Mouse (Mus musculus) adrenal gland, postnatal 14 days (tissue): Measurements from ENCODE around the gene Bcorl1. TPM values are rescaled to one million over a fixed set of nuclear protein-coding genes. Genes with fewer than 3 reads are reported as not detected.

ENCODE experiments used
- DNase-seq: peaks from one replicate; pipeline ENCODE4 v3.0.0; 2021; ENCODE audit warnings: mixed read lengths
- total RNA-seq: library from RNA; stranded (reverse); gene quantifications from 2 replicates; pipeline ENCODE4 v1.2.3, GENCODE M21; 2021

Bcorl1 gene
- total RNA-seq, 1 experiment from 2014 or later: 10.1 TPM

DNA sequence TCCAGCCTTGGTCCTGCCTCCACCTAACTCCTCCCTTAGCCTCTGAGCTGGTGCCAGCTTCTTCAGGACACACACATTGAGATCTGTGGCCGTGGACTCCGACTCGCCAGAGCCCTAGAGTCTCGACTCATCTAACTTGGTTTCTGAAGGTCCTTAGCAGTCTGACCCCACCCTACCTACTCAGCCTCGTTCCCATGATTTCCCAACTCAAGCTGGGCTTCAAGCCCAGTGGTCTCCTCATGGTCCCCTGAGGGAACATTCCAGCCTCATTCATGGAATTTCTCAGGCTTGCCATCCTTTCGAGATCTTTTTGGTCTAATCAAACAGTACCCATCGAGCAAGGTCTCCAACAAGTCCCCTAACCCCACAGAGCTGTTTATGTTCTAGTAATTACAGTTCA is 100.8 kb downstream of the Bcorl1 start:
- no peak for DNase-seq

DNA sequence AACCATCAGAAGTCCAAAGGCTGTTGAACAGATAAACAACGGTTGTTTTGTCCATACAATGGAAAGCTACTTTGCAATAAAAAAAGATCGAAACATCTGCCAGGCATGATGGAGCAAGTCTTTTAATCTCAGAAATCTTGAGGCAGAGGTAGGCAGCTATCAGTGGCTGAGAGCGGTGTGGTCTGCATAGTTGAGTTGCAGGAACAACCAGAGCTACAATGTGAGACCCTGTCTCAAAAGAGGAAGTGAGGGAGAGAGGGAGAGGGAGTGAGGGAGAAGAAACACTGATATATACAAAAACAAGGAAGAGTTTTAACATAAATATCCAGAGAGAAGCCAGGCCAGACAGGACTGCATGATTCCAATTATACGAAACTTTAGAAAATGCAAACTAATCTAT is 103.5 kb downstream of the Bcorl1 start:
- DNase-seq: no peak

DNA sequence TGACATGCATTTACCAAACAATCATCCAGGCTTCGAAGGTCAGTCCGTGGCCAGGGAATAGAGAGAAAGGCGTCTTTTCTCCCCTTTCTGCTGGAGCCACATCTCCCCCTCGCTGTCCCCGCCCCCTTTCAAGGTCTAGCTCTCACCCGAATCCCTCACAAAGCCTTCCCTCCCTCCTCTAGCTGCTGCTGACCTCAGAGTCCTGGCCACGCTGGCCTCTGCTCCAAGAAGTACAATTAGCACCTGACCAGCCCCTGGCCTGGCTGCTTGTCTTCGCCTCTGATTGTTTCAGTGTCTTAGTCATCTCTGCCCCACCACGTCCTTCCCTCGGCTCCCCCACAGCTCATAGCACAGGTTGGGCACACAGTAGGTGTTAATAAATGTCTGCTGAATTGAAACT is 108.5 kb downstream of the Bcorl1 start:
- peak; percentile 64 for DNase-seq

DNA sequence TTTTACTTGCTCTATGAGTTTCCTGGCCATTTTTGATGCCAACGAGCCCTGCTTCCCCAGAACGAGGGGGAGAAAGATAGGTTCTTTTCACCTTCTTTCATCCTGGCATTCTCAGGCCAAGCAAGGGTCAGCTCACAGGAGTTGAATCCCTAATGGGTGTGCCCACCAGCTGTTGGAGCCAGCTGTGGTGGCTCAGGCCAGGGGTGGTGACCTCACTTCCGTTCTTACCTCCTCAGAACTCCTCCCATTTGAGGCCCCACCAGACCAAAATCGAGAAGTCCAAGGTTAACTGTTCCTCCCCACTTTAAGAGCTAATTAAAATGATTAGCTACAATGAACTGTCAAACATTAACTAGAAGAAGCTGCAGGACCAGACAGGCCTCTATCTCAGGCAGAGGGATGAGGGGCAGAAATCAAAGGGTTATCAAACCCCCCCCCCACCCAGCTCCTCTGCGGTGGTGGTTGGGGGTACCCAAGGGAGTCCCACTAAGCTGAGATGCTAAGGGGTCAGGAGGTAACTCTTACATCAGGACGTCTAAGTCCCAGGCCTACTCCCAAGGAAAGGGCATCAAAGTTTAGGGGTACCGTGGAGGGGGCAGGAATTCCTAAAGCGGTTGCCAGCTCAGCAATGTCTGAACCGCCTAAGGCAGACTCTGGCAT is 111.2 kb downstream of the Bcorl1 start:
- peak; percentile 12 for DNase-seq

DNA sequence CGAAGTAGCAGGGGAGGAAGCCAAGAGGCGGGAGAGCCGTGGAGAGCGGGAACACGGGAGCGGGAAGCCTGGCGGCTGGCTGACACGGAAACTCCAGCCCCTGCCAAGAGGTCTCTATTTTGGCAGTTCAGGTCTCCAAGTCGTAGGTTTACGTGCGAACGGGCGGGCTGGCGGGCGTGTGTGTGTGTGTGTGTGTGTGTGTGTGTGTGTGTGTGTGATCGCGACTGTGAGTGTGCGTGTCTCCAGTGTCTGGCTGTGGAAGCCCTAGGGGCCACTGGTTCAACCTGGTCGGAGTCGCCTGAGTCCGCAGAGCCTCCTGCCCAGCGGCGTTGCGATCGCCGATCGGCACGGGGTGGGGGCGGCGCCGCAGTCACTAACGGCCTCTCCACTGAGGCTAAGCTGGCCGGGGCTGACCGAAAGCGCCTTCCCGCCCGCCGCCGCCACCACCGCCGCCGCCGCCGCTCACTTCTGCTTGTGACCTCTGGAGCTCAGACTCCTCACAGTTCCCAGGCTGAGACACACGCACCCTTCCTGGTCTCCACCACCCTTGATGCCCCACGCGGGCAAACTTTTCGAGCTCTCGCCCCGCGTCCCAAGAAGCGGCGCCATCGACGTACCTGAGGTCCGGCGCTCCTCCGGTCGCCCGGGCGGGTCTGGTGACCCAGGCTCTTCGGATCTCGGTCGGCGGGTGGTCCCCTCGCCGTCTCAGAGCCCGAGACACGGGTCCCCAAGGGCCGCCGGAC is 111.9 kb downstream of the Bcorl1 start:
- peak; percentile 64 for DNase-seq

DNA sequence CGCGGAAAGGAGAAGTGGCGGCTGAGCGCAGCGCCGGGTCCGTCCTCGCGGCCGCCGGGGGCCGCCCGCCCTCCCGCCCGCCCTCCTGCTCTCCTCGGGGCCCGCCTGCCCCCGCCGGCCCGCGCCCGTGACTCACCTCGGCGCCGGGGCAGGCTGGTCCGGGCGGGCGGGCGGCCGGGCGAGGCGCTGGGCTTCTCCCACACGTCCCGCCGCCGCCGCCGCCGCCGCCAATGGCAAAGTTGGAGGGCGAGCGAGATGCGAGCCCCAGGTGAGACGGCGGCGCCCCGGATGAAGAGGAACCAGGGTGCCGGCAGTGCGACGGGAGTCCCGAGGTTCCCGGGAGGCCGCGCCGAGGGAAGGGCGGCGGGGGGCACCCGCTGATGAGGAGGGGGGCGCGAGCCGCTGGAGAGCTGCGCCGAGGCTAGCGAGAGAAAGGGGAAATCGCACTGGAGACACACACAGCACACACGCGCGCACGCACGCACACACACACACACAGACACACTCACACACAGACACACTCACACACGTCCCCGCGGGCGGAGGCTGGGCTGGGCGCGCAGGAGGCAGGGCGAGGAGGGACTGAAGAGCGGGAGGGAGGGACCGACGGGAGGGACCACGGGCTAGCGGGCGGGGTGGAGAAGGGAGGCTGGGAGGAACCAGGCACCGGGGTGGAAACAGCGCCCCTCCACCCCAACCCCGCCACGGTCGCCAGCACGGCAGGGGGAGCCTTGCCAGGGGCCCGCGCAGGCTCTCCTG is 112.8 kb downstream of the Bcorl1 start:
- DNase-seq: peak; percentile 89

DNA sequence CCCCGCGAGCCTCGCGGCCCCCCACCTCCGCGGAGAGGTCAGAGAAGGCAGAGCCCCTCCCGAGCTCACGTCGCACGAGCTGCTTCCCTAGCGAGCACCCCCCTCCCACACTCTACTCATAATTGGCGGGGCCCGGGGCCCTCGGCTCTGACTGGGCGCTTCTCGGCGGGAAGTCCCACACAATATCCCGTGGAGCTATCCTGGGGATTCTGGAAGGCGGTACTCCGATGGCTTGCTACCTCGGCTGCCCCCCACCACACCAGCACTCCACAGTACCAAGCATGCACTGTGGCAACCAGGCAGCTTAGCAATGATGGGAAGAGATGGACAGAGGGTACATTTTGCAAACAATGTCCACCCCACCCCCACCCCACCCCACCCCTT is 113.3 kb downstream of the Bcorl1 start:
- DNase-seq: no peak

DNA sequence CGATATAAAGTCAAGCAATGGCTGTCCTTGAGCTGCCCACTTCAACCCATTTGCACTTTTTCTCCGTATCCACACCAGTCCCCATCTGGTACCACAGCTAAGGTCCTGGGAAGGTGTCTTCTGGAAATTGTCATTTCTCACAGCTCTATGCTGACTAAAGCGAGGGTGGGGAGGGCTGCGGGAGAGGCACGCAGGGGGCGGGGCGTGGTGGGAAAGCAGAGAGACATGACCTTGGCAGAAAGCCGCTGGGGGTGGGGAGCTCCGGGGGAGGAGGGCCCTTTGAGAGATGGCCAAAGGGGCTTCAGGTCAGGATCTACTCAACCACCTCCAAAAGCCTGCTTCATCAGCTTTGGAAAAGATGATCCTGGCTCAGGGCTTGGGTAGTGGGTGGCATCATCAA is 113.9 kb downstream of the Bcorl1 start:
- DNase-seq: peak; percentile 69

DNA sequence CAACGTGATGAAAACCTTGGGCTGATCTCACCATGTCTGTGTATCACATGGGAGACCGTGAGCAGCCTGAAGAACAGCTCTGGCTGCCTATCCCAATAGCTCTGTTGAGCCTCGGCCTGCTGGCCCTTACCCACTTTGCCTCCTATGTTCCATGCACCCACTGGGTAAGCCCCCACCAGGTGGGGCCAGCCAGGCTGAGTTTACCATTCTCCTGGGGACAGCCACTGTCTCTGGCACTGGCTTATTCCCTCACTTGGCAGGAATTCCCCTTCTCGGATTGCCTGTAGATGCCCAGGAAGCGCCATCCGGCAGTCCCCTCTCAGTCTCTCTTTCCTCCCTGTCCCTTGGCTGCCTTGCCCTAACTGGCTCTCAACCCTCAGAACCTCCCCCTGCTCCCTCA is 115.8 kb downstream of the Bcorl1 start:
- DNase-seq: no peak

Other genes starting within 250 kb of the Bcorl1 start
- 1.1 and 1.5 TPM in 2 replicates for gene Xpnpep2, start 232.6 kb upstream of the Bcorl1 start, total RNA-seq
- 1.6 and 12.3 TPM in 2 replicates for gene Sash3, start 194.9 kb upstream of the Bcorl1 start, total RNA-seq
- 16.4 and 17.5 TPM in 2 replicates for gene Zdhhc9, start 132.5 kb upstream of the Bcorl1 start, total RNA-seq
- 14.9 and 18.8 TPM in 2 replicates for gene Utp14a, start 84.5 kb upstream of the Bcorl1 start, total RNA-seq
- 13.9 and 18.0 TPM in 2 replicates for gene Elf4, start 121.8 kb downstream of the Bcorl1 start, total RNA-seq
- gene Aifm1, start 172.2 kb downstream of the Bcorl1 start, total RNA-seq: 192 and 208 TPM in 2 replicates
- 17.4 and 26.3 TPM in 2 replicates for gene Rab33a, start 177.9 kb downstream of the Bcorl1 start, total RNA-seq